Mouse (Mus musculus): ENCODE results near the gene Slc39a2. TPM values are rescaled to one million over a fixed set of nuclear protein-coding genes. Genes with fewer than 3 reads are reported as not detected.
"Not testable (repeated sequence)": the region's sequence is repeated elsewhere in the genome, so short reads cannot be mapped to it uniquely, and the experiment has no call there.

Gene Slc39a2
- polyA plus RNA-seq (2014; fragmentation: Nextera tagmentation; extraction: Ambion mirVana), result 0.07 and 0.42 TPM in 2 replicates

DNA sequence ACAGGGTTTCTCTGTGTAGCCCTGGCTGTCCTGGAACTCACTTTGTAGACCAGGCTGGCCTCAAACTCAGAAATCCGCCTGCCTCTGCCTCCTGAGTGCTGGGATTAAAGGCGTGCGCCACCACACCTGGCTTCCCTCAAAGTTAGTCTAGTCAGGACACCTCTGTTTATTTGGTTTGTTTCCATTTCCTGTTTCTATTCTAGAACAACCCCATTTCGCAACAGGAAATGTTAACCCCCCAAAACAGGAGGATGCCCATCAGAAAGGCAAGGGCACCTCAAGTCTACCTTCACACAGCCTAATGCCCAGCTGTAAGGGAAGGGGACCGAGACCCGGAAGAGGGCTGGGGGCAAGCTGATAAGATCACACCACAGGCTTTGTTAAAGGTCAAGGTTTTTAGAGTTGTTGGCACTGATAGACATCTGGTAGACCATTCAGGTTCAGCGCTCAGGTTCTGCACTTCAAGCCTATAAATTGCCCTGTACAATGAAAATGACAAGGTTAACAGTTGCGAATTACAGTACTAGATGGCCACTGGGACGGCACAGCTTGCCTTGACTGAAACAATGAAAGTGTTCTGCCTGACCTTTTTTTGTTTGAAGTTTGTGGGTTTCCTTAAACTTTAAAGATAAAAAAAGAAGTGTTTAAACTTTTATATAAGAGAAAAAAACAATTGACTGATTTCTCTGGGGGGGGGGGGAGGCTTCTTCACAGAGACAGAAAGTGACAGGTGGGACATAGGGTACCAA is at the start of gene Slc39a2:
Slc39a2 (plus strand) TSS at position 699 of the 749 bp plus-strand sequence.
- ATAC-seq (ENCODE audit: insufficient read depth) (no peak), DNase-seq (no peak)
- Histone ChIP-seq H3K9me3 (ENCODE audit: low read depth, low read length) (no peaks in the 10 kb centered on the region), H3K9ac (no peak within 1 kb of the TSS), H3K27me3 (ENCODE audit: insufficient read depth, low read length) (no peaks in the 10 kb centered on the region), H3K4me3 (ENCODE audit: low read depth, low read length) (no peak within 1 kb of the TSS), H3K36me3 (ENCODE audit: insufficient read depth) (peaks cover 49% of the 10 kb centered on the region), H3K4me2 (no peak within 1 kb of the TSS), H3K27ac (ENCODE audit: low read depth) (peak within 1 kb of the TSS; percentile 42; the same call in 1 of the 2 replicates), H3K4me1 (ENCODE audit: insufficient read depth) (no peaks in the 10 kb centered on the region; the same call in 1 of the 2 replicates)
- no peak for TF ChIP-seq CTCF (IDR thresholded peaks at IDR 0.05; ENCODE audit: low read depth)
- 83% methylated on average over 9 of the region's 9 CpGs for WGBS

DNA sequence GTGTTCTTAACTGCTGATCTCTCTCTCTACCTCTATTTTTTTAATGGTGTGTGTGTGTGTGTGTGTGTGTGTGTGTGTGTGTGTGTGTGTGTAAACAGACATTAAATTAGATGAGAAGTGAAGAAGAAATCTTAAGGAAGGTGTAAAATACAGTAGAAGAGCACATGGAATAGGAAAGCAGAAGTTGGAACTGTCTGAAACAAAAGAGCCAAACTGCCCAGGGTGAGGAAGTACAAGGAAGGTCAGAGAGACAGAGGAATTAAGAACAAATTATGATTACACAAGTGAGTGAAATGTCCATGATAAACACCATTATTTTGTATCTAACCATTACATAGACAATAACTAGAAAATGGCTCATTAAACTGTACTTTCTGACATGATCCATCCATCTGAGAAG is 48.8 kb upstream of the Slc39a2 start:
- Histone ChIP-seq H3K9me3 (ENCODE audit: low read depth, low read length) (no peaks in the 10 kb centered on the region), H3K4me2 (no peak overlapping the region), H3K9ac (no peak overlapping the region), H3K36me3 (ENCODE audit: insufficient read depth) (no peaks in the 10 kb centered on the region), H3K4me3 (ENCODE audit: low read depth, low read length) (no peak overlapping the region), H3K27ac (ENCODE audit: low read depth) (no peak overlapping the region), H3K4me1 (ENCODE audit: insufficient read depth) (no peaks in the 10 kb centered on the region), H3K27me3 (ENCODE audit: insufficient read depth, low read length) (no peaks in the 10 kb centered on the region)
- ATAC-seq (ENCODE audit: insufficient read depth) (no peak), DNase-seq (no peak)
- no peak for TF ChIP-seq CTCF (IDR thresholded peaks at IDR 0.05; ENCODE audit: low read depth)

DNA sequence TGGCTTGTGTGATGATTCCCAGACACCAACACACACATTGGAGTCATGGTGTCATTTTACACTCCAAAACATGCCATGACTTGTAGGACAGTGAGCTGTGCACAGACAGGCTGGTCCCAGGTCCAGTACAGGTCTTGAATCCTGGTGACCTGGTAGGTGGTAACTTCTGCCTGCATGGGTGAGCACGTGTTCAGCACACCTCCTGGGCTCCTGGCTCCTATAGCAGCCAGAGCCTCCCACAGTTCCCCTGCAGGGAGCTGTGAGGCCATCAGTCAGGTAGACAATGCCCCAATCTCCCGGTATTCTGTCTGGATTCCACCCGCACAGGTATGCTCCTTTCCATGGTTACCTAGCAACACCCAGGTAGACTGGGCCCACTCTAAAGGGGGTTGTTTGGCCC is 46.1 kb upstream of the Slc39a2 start:
- H3K4me1 ChIP-seq (ENCODE audit: insufficient read depth), result no peaks in the 10 kb centered on the region
- DNase-seq, result no peak
- H3K9ac ChIP-seq, result no peak overlapping the region
- H3K27ac ChIP-seq (ENCODE audit: low read depth), result no peak overlapping the region
- H3K4me3 ChIP-seq (ENCODE audit: low read depth, low read length), result no peak overlapping the region
- ATAC-seq (ENCODE audit: insufficient read depth), result no peak
- TF ChIP-seq CTCF (IDR thresholded peaks at IDR 0.05; ENCODE audit: low read depth), result no peak
- H3K4me2 ChIP-seq, result no peak overlapping the region
- WGBS, result 48% methylated on average over 3 of the region's 3 CpGs
- no peaks in the 10 kb centered on the region for H3K36me3 ChIP-seq (ENCODE audit: insufficient read depth)
- H3K27me3 ChIP-seq (ENCODE audit: insufficient read depth, low read length), result no peaks in the 10 kb centered on the region
- no peaks in the 10 kb centered on the region for H3K9me3 ChIP-seq (ENCODE audit: low read depth, low read length)

DNA sequence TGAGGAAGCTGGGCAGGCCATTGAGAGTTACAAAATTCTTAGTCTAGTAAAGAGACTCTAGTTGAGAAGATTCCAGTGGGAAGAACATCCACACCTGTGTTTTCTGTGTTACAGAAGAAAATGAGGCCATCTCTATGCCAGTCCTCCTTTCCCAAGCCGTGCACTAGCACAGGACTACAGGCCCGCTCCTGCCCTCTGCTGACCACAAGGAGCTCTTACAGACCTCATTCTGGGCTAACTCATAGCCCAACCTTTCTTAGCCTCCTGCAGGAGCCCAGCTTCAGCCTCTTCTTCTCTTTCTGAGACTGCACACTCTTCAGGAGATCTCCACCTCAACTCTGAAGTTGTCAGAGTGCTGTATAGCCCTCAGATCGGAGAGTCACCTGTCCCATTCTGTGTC is 41.7 kb upstream of the Slc39a2 start:
- H3K4me3 ChIP-seq (ENCODE audit: low read depth, low read length); ATAC-seq (ENCODE audit: insufficient read depth); H3K27me3 ChIP-seq (ENCODE audit: insufficient read depth, low read length); H3K4me2 ChIP-seq; H3K4me1 ChIP-seq (ENCODE audit: insufficient read depth); H3K27ac ChIP-seq (ENCODE audit: low read depth); H3K36me3 ChIP-seq (ENCODE audit: insufficient read depth); H3K9me3 ChIP-seq (ENCODE audit: low read depth, low read length); H3K9ac ChIP-seq: not testable (repeated sequence)
- WGBS, result 42% methylated on average over 3 of the region's 3 CpGs
- peak; percentile 45 for TF ChIP-seq CTCF (IDR thresholded peaks at IDR 0.05; ENCODE audit: low read depth)
- DNase-seq, result peak; percentile 24

DNA sequence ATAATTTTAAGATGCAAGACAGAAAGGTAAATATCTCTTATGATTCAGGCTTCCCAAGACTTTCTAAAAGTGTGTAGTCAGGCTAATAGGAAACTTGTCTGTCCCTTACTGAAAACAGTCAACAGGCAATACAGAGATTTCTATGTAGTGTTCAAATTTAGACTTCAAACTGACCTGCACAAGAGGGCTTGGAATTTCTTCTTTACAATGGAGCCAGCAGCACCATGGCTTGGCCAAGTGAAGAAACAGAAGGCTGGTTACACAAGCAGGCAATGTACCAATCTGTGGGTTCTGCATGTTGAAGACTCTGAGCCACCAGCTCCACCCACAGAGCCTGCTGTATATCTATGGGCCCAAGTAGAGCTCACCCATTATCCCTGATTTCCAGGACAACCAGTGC is 39.3 kb upstream of the Slc39a2 start, which contains the start of gene Ear6:
Ear6 (plus strand) TSS at position 301 of the 400 bp plus-strand sequence.
- no peaks in the 10 kb centered on the region for H3K36me3 ChIP-seq (ENCODE audit: insufficient read depth)

DNA sequence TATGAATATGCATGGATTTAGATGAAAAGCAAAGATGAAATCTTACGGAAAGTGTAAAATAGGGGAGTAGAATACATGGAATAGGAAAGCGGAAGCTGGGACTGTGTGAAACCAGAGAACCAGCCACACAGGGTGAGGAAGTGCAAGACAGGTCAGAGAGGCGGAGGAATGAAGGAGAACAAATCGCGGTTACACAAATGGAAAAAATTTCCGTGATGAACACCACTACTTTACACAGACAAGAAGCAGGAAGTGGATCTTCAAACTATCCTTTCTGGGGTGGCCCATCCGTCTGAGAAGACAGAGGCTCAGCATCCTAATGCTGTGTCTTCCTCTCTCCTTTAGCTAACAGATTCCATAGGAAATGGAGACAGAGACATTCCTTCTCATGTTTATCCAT is 37.4 kb upstream of the Slc39a2 start:
- not testable (repeated sequence) for H3K4me3 ChIP-seq (ENCODE audit: low read depth, low read length); H3K4me1 ChIP-seq (ENCODE audit: insufficient read depth); H3K27me3 ChIP-seq (ENCODE audit: insufficient read depth, low read length); H3K9ac ChIP-seq; H3K27ac ChIP-seq (ENCODE audit: low read depth); ATAC-seq (ENCODE audit: insufficient read depth); H3K4me2 ChIP-seq; H3K9me3 ChIP-seq (ENCODE audit: low read depth, low read length); H3K36me3 ChIP-seq (ENCODE audit: insufficient read depth); DNase-seq
- 61% methylated on average over 7 of the region's 7 CpGs for WGBS

More for the DNA sequence above, 39.3 kb upstream of the Slc39a2 start, which contains the start of gene Ear6:
- no peak within 1 kb of the TSS for H3K4me3 ChIP-seq (ENCODE audit: low read depth, low read length)
- ATAC-seq (ENCODE audit: insufficient read depth) (no peak), DNase-seq (no peak)
- H3K9me3 ChIP-seq (ENCODE audit: low read depth, low read length), result no peaks in the 10 kb centered on the region
- no peaks in the 10 kb centered on the region for H3K4me1 ChIP-seq (ENCODE audit: insufficient read depth)
- H3K4me2 ChIP-seq, result no peak within 1 kb of the TSS
- H3K27ac ChIP-seq (ENCODE audit: low read depth), result no peak within 1 kb of the TSS
- no peaks in the 10 kb centered on the region for H3K27me3 ChIP-seq (ENCODE audit: insufficient read depth, low read length)
- TF ChIP-seq CTCF (IDR thresholded peaks at IDR 0.05; ENCODE audit: low read depth), result no peak
- no peak within 1 kb of the TSS for H3K9ac ChIP-seq

DNA sequence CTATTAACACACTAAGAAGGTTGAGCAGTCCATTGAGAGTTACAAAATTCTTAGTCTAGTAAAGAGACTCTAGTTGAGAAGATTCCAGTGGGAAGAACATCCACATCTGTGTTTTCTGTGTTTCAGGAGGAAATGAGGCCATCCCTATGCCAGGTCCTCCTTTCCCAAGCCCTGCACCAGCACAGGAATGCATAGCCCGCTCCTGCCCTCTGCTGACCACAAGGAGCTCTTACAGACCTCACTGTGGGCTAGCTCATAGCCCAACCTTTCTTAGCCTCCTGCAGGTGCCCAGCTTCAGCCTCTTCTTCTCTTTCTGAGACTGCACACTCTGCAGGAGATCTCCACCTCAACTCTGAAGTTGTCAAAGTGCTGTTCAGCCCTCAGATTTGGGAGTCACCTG is 29.1 kb upstream of the Slc39a2 start:
- not testable (repeated sequence) for H3K4me2 ChIP-seq; H3K4me3 ChIP-seq (ENCODE audit: low read depth, low read length); H3K4me1 ChIP-seq (ENCODE audit: insufficient read depth); H3K27ac ChIP-seq (ENCODE audit: low read depth); ATAC-seq (ENCODE audit: insufficient read depth); H3K27me3 ChIP-seq (ENCODE audit: insufficient read depth, low read length); H3K9me3 ChIP-seq (ENCODE audit: low read depth, low read length); H3K9ac ChIP-seq; H3K36me3 ChIP-seq (ENCODE audit: insufficient read depth)
- peak; percentile 33 for DNase-seq
- 10% methylated on average over 1 of the region's 1 CpGs for WGBS
- TF ChIP-seq CTCF (IDR thresholded peaks at IDR 0.05; ENCODE audit: low read depth), result peak; percentile 55

Measured in lung, embryonic 14.5 days (tissue).